Mouse (Mus musculus) forebrain, embryonic 10.5 days (tissue): Measurements from ENCODE around the gene 4930404N11Rik. TPM values are rescaled to one million over a fixed set of nuclear protein-coding genes. Genes with fewer than 3 reads are reported as not detected.

ENCODE experiments used
- DNase-seq: peaks from one replicate; pipeline ENCODE4 v3.0.0-alpha.2; 2017; ENCODE audit warnings: low spot score; ENCODE audit errors: extremely low spot score
- H3K27ac ChIP-seq: fragments of 300-500 bp; sonication (generic); 2 replicates; pipeline ENCODE4 v1.5.1; 2016; ENCODE audit warnings: mild to moderate bottlenecking
- H3K27me3 ChIP-seq: fragments of 300-500 bp; sonication (generic); 2 replicates; pipeline ENCODE4 v1.6.1; 2016; ENCODE audit warnings: mild to moderate bottlenecking; ENCODE audit not compliant: poor library complexity, severe bottlenecking
- H3K36me3 ChIP-seq: fragments of 300-500 bp; sonication (generic); replicated peaks from 2 replicates; pipeline ENCODE4 v1.6.1; 2016; ENCODE audit warnings: mild to moderate bottlenecking, moderate library complexity
- H3K4me1 ChIP-seq: fragments of 300-500 bp; sonication (generic); 2 replicates; pipeline ENCODE4 v1.6.1; 2016
- H3K4me3 ChIP-seq: fragments of 300-500 bp; sonication (generic); 2 replicates; pipeline ENCODE4 v1.5.1; 2016; ENCODE audit warnings: mild to moderate bottlenecking, moderate library complexity
- H3K9me3 ChIP-seq: fragments of 300-500 bp; sonication (generic); 2 replicates; pipeline ENCODE4 v1.6.1; 2016; ENCODE audit warnings: mild to moderate bottlenecking, moderate library complexity
- WGBS: fragments of 180-500 bp; shearing (Covaris S2); methylation state at CpG from one replicate; pipeline ENCODE4 v1.1.7; 2016; 5-methylcytosine and 5-hydroxymethylcytosine counted together
- polyA plus RNA-seq: library from polyadenylated mRNA; unstranded; fragments of >200 nt; fragmentation: Nextera tagmentation; extraction: Ambion mirVana; gene quantifications from 2 replicates; pipeline ENCODE4 v1.2.1, GENCODE M21; 2016

Gene 4930404N11Rik
- polyA plus RNA-seq, 1 experiment from 2014 or later, result 0.35 TPM

GRCm38 (mm10) chr10:81407539-81408423 lies 42.2 kb upstream of the 4930404N11Rik start:
- DNase-seq, result no peak
- Histone ChIP-seq H3K4me3 (peak overlapping the region; percentile 41), H3K27me3 (peaks cover 67% of the 10 kb centered on the region), H3K27ac (peak overlapping the region; percentile 77), H3K4me1 (peaks cover 95% of the 10 kb centered on the region), H3K36me3 (peaks cover 7% of the 10 kb centered on the region; the same call in 1 of the 2 replicates), H3K9me3 (no peaks in the 10 kb centered on the region)
- 23% methylated on average over 31 of the region's 31 CpGs for WGBS

- no peaks in the 10 kb centered on the region for H3K9me3 ChIP-seq
- peak overlapping the region; percentile 51 for H3K27ac ChIP-seq
- DNase-seq, result no peak
- H3K4me1 ChIP-seq, result peaks cover 95% of the 10 kb centered on the region
- peaks cover 7% of the 10 kb centered on the region; the same call in 1 of the 2 replicates for H3K36me3 ChIP-seq
- 17% methylated on average over 24 of the region's 24 CpGs for WGBS
- H3K4me3 ChIP-seq, result peak overlapping the region; percentile 41
- peaks cover 77% of the 10 kb centered on the region for H3K27me3 ChIP-seq
These were observed 41.2 kb upstream of the 4930404N11Rik start for GRCm38 (mm10) chr10:81406504-81407440.

GRCm38 (mm10) chr10:81405588-81406201 lies 40.1 kb upstream of the 4930404N11Rik start:
- H3K27me3 ChIP-seq, result peaks cover 87% of the 10 kb centered on the region
- peaks cover 7% of the 10 kb centered on the region; the same call in 1 of the 2 replicates for H3K36me3 ChIP-seq
- peak overlapping the region; percentile 16; the same call in 1 of the 2 replicates for H3K27ac ChIP-seq
- H3K4me3 ChIP-seq, result no peak overlapping the region
- WGBS, result 40% methylated on average over 13 of the region's 13 CpGs
- no peaks in the 10 kb centered on the region for H3K9me3 ChIP-seq
- H3K4me1 ChIP-seq, result peaks cover 95% of the 10 kb centered on the region
- no peak for DNase-seq

GRCm38 (mm10) chr10:81404720-81405119 lies 39.1 kb upstream of the 4930404N11Rik start:
- no peak for DNase-seq
- Histone ChIP-seq H3K27me3 (peaks cover 97% of the 10 kb centered on the region), H3K9me3 (no peaks in the 10 kb centered on the region), H3K4me3 (no peak overlapping the region), H3K27ac (peak overlapping the region; percentile 45), H3K36me3 (peaks cover 16% of the 10 kb centered on the region), H3K4me1 (peaks cover 95% of the 10 kb centered on the region)
- WGBS, result 57% methylated on average over 18 of the region's 18 CpGs

GRCm38 (mm10) chr10:81404082-81404481 lies 38.5 kb upstream of the 4930404N11Rik start:
- no peak for DNase-seq
- Histone ChIP-seq H3K4me1 (peaks cover 95% of the 10 kb centered on the region), H3K4me3 (no peak overlapping the region), H3K36me3 (peaks cover 17% of the 10 kb centered on the region), H3K9me3 (no peaks in the 10 kb centered on the region), H3K27me3 (peaks cover 100% of the 10 kb centered on the region), H3K27ac (no peak overlapping the region)
- WGBS, result 10% methylated on average over 9 of the region's 9 CpGs

- Histone ChIP-seq H3K27me3 (peaks cover 95% of the 10 kb centered on the region), H3K27ac (peak overlapping the region; percentile 86), H3K36me3 (peaks cover 17% of the 10 kb centered on the region), H3K4me3 (peak overlapping the region; percentile 20; the same call in 1 of the 2 replicates), H3K4me1 (peaks cover 89% of the 10 kb centered on the region), H3K9me3 (no peaks in the 10 kb centered on the region)
- DNase-seq, result no peak
- 56% methylated on average over 10 of the region's 10 CpGs for WGBS
These were observed 37.9 kb upstream of the 4930404N11Rik start for GRCm38 (mm10) chr10:81403511-81403910.

- no peak for DNase-seq
- Histone ChIP-seq H3K4me3 (peak overlapping the region; percentile 44), H3K27me3 (peaks cover 91% of the 10 kb centered on the region), H3K27ac (peak overlapping the region; percentile 86), H3K9me3 (no peaks in the 10 kb centered on the region), H3K4me1 (peaks cover 78% of the 10 kb centered on the region), H3K36me3 (peaks cover 17% of the 10 kb centered on the region)
- WGBS, result 18% methylated on average over 7 of the region's 7 CpGs
These were observed 36.7 kb upstream of the 4930404N11Rik start for GRCm38 (mm10) chr10:81402227-81402765.

- Histone ChIP-seq H3K4me1 (peaks cover 78% of the 10 kb centered on the region), H3K27me3 (peaks cover 91% of the 10 kb centered on the region)
- WGBS, result 5% methylated on average over 18 of the region's 18 CpGs
These were observed 36.1 kb upstream of the 4930404N11Rik start for GRCm38 (mm10) chr10:81401521-81402226.

GRCm38 (mm10) chr10:81401205-81401520 lies 35.5 kb upstream of the 4930404N11Rik start:
- H3K27ac ChIP-seq, result peak overlapping the region; percentile 86
- peaks cover 78% of the 10 kb centered on the region for H3K4me1 ChIP-seq
- H3K4me3 ChIP-seq, result peak overlapping the region; percentile 44; the same call in 1 of the 2 replicates
- no peaks in the 10 kb centered on the region for H3K9me3 ChIP-seq
- WGBS, result 34% methylated on average over 10 of the region's 10 CpGs
- peaks cover 87% of the 10 kb centered on the region for H3K27me3 ChIP-seq
- peaks cover 17% of the 10 kb centered on the region for H3K36me3 ChIP-seq
- no peak for DNase-seq

More at GRCm38 (mm10) chr10:81401521-81402226, 36.1 kb upstream of the 4930404N11Rik start:
- Histone ChIP-seq H3K36me3 (peaks cover 17% of the 10 kb centered on the region), H3K27ac (peak overlapping the region; percentile 86), H3K9me3 (no peaks in the 10 kb centered on the region), H3K4me3 (peak overlapping the region; percentile 44)
- peak; percentile 77 for DNase-seq

GRCm38 (mm10) chr10:81400371-81401204 lies 35.0 kb upstream of the 4930404N11Rik start:
- H3K36me3 ChIP-seq, result peaks cover 13% of the 10 kb centered on the region
- 43% methylated on average over 22 of the region's 22 CpGs for WGBS
- peaks cover 73% of the 10 kb centered on the region for H3K4me1 ChIP-seq
- H3K27me3 ChIP-seq, result peaks cover 81% of the 10 kb centered on the region
- H3K9me3 ChIP-seq, result no peaks in the 10 kb centered on the region
- H3K27ac ChIP-seq, result peak overlapping the region; percentile 86
- no peak for DNase-seq
- H3K4me3 ChIP-seq, result peak overlapping the region; percentile 44; the same call in 1 of the 2 replicates

GRCm38 (mm10) chr10:81399798-81400308 lies 34.2 kb upstream of the 4930404N11Rik start:
- Histone ChIP-seq H3K36me3 (peaks cover 11% of the 10 kb centered on the region), H3K4me1 (peaks cover 74% of the 10 kb centered on the region), H3K4me3 (peak overlapping the region; percentile 44; the same call in 1 of the 2 replicates), H3K27me3 (peaks cover 74% of the 10 kb centered on the region), H3K27ac (peak overlapping the region; percentile 86), H3K9me3 (no peaks in the 10 kb centered on the region)
- WGBS, result 73% methylated on average over 18 of the region's 18 CpGs
- DNase-seq, result no peak
